Mouse (Mus musculus) neural tube, embryonic 11.5 days (tissue): ENCODE measurements at regions not wholly inside any gene's neighbourhood (a gene's known extent, or its start where the extent isn't known, plus 50 kb on each side); places are given as distances from the start of the nearest gene placed in this dataset.
"Not testable (repeated sequence)": the region's sequence is repeated elsewhere in the genome, so short reads cannot be mapped to it uniquely, and the experiment has no call there.

ENCODE experiments used
- ATAC-seq: fragments of 200-750 bp; cut with Nextera tagmentation; 2 replicates; pipeline ENCODE4 v1.8.0; 2017; ENCODE audit warnings: moderate number of reproducible peaks, mild to moderate bottlenecking, moderate TSS enrichment, moderate library complexity; ENCODE audit not compliant: insufficient read depth, low FRiP score, low TSS enrichment
- DNase-seq: peaks from one replicate; pipeline ENCODE4 v3.0.0-alpha.2; 2015; ENCODE audit warnings: low spot score
- H3K27ac ChIP-seq: fragments of 300-500 bp; sonication (generic); 2 replicates; pipeline ENCODE4 v1.5.1; 2014; ENCODE audit warnings: low read depth, mild to moderate bottlenecking, low read length
- H3K27me3 ChIP-seq: fragments of 300-500 bp; sonication (generic); 2 replicates; pipeline ENCODE4 v1.6.1; 2014; ENCODE audit warnings: mild to moderate bottlenecking, low read length, mixed read lengths; ENCODE audit not compliant: control insufficient read depth, insufficient read depth
- H3K36me3 ChIP-seq: fragments of 300-500 bp; sonication (generic); 2 replicates; pipeline ENCODE4 v1.6.1; 2014; ENCODE audit warnings: mild to moderate bottlenecking, low read length, moderate library complexity, mixed read lengths; ENCODE audit not compliant: control insufficient read depth, insufficient read depth
- H3K4me1 ChIP-seq: fragments of 300-500 bp; sonication (generic); 2 replicates; pipeline ENCODE4 v1.6.1; 2014; ENCODE audit warnings: low read length, mixed read lengths; ENCODE audit not compliant: control insufficient read depth, insufficient read depth
- H3K4me2 ChIP-seq: fragments of 300-500 bp; sonication (generic); 2 replicates; pipeline ENCODE4 v1.6.1; 2014; ENCODE audit warnings: low read depth, mild to moderate bottlenecking, moderate library complexity
- H3K4me3 ChIP-seq: fragments of 300-500 bp; sonication (generic); 2 replicates; pipeline ENCODE4 v1.5.1; 2014; ENCODE audit warnings: low read depth, low read length
- H3K9ac ChIP-seq: fragments of 300-500 bp; sonication (generic); 2 replicates; pipeline ENCODE4 v1.6.1; 2014; ENCODE audit warnings: mild to moderate bottlenecking, low read length
- H3K9me3 ChIP-seq: fragments of 300-500 bp; sonication (generic); 2 replicates; pipeline ENCODE4 v1.6.1; 2016; ENCODE audit warnings: low read length; ENCODE audit not compliant: control insufficient read depth
- WGBS: fragments of 180-500 bp; shearing (Covaris S2); extraction: QIAGEN DNeasy Blood & Tissue Kit; methylation state at CpG from one replicate; pipeline ENCODE4 v1.1.7; 2014; 5-methylcytosine and 5-hydroxymethylcytosine counted together

GRCm38 (mm10) chrX:154717526-154717925 is 138.4 kb upstream of the Samt2 start:
- H3K9me3 ChIP-seq, ATAC-seq, DNase-seq, H3K36me3 ChIP-seq, H3K4me2 ChIP-seq, H3K27ac ChIP-seq, H3K4me1 ChIP-seq, H3K9ac ChIP-seq, H3K4me3 ChIP-seq, H3K27me3 ChIP-seq: not testable (repeated sequence)
- 85% methylated on average over 10 of the region's 10 CpGs for WGBS

DNA sequence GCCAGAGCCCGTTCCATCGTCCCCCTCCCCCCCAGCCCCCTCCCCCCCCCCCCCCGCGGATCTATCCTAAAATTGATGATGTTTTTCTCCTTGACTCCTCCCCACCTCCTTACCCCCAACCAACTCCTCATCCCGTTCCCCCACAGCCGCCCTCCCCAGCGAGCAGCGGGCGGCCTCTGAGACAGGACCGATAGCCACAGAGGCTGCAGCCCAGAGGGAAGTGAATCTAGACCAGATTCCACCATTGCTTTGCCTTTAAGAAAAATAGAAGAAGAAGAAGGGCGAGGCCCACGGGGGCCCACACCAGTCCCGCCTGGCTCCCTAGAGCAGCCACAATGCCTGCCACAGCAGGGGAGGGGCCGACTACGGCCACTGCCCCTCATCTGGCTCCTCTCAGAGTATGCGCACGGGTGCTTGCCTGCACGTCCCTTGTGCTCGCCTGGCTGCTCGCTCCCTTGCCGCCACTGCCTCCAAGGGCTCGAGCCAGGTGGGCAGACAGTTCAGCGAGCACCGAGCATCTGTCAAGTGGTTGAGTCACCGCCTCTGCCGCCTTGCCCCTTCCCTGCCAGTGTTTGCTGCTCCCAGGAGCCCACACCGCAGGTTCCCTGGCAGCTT is 134.6 kb upstream of the Samt2 start:
- WGBS, result 44% methylated on average over 15 of the region's 27 CpGs
- ATAC-seq, result peak; percentile 31; the same call in 1 of the 2 replicates
- Histone ChIP-seq H3K4me2 (peak overlapping the region; percentile 30), H3K9ac (no peak overlapping the region), H3K36me3 (no peaks in the 10 kb centered on the region), H3K4me1 (no peaks in the 10 kb centered on the region), H3K27me3 (no peaks in the 10 kb centered on the region), H3K4me3 (peak overlapping the region; percentile 22; the same call in 1 of the 2 replicates), H3K27ac (no peak overlapping the region), H3K9me3 (no peaks in the 10 kb centered on the region)
- DNase-seq, result peak; percentile 14

- WGBS, result 88% methylated on average over 8 of the region's 8 CpGs
- not testable (repeated sequence) for H3K9me3 ChIP-seq, H3K4me3 ChIP-seq, H3K9ac ChIP-seq, H3K27me3 ChIP-seq, H3K27ac ChIP-seq, ATAC-seq, H3K4me2 ChIP-seq, H3K4me1 ChIP-seq, DNase-seq, H3K36me3 ChIP-seq
Observed at GRCm38 (mm10) chrX:154712576-154712975, 133.4 kb upstream of the Samt2 start.

DNA sequence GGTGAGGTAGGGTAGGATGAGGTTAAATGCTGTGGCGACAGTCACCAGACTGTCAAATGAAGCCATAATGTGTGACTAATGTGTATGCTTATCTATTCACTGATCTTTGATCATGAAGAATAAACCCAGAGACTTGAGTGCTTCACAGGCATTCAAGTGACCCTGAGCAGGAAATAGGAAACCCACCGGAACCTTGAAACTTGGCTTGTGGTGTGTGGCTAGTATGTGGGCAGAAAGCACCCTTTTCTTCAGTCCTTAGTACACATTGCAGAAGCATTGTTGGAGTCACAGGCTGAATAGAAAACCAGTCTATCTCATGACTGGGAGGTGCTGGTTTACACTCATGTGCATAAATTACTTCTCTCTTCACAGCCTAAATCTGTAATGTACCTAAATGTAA is 91.4 kb upstream of the Samt2 start:
- H3K36me3 ChIP-seq, H3K4me3 ChIP-seq, H3K27me3 ChIP-seq, DNase-seq, H3K4me2 ChIP-seq, H3K9ac ChIP-seq, H3K9me3 ChIP-seq, H3K4me1 ChIP-seq, ATAC-seq, H3K27ac ChIP-seq: not testable (repeated sequence)
- 88% methylated on average over 1 of the region's 2 CpGs for WGBS
